Mouse (Mus musculus) small intestine, adult 10 weeks (tissue): Measurements from ENCODE around the gene Dcpp3. TPM values are rescaled to one million over a fixed set of nuclear protein-coding genes. Genes with fewer than 3 reads are reported as not detected.

Source experiments
- polyA plus RNA-seq: library from polyadenylated mRNA; stranded (reverse); fragments of 350-450 nt; fragmentation: Illumina TruSeq; extraction: RNeasy Lipid Tissue Mini Kit (QIAGEN cat#74804); gene quantifications from one replicate; pipeline ENCODE4 v1.2.3, GENCODE M21; 2014; ENCODE audit warnings: low replicate concordance

The Dcpp3 gene
- polyA plus RNA-seq = not detected

DNA sequence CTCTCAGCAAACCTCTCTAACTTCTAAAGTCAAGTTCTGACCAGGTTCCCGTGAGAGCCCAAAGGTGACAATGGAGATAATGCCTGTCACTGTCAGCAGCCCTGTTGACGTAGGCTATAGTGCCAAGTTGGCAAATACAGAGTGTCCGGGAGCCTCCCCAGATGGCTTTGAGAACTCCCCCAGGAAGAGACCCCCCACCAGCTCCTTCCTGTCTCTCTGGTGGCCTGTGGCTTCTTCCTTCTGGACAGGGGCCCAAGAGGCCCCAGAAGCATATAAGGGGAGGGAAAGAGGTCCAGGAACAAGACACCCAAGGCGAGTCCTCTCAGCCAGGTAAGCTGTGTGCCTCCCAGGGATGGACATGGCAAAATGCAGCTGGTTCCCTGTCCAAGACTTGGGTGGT lies at the start of gene Dcpp3:
Gene Dcpp3 (plus strand): TSS at position 301 of the 400 bp plus-strand sequence.

DNA sequence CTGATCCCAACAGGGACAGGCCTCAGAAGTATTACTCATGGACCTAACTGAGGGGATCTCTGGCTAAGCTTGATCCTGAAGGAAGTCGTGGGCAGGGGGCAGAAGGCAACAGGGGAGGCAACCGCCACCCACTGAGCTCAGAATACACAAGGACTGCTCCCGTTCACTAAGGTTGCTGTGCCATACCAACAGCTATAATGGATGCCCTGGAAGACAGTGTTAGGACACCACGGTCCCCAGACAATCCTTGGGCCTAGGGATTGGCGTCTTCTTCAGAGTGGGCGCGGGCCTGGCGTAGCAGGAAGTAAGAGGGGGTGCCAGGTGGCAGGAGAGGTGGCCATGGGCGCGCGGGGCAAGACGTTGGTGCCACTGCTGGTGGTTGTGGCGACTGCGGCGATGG lies 49.5 kb upstream of the Dcpp3 start, which contains the start of gene Prss21:
Gene Prss21 (plus strand): TSS at position 301 of the 400 bp plus-strand sequence.

DNA sequence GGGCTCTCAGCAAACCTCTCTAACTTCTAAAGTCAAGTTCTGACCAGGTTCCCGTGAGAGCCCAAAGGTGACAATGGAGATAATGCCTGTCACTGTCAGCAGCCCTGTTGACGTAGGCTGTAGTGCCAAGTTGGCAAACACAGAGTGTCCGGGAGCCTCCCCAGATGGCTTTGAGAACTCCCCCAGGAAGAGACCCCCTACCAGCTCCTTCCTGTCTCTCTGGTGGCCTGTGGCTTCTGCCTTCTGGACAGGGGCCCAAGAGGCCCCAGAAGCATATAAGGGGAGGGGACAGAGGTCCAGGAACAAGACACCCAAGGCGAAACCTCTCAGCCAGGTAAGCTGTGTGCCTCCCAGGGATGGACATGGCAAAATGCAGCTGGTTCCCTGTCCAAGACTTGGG lies 36.7 kb upstream of the Dcpp3 start, which contains the start of the genes Dcpp1 and Dcpp2:
Gene Dcpp1 (plus strand): TSS at position 301 of the 400 bp plus-strand sequence.
Gene Dcpp2 (plus strand): TSS at position 305 of the 400 bp plus-strand sequence.

DNA sequence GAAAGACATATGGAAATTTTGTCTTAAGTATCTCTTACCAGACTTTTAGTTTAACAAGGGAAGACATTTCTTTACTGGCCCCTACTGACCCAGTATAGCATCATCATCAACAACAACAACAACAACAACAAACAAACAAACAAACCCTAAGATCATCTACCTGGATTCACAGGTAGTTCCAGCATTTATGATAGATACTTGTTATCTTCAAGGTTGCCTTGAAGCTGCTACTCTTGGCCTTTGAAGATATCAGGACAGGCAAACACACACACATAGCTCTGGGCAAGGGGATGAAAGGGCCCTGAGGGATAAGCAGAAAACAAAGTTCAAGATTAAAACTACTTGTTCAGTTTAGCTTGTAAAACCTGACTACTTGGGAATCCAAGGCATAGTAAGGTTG lies 24.1 kb downstream of the Dcpp3 start, which contains the start of gene Sbp:
Gene Sbp (plus strand): TSS at position 301 of the 400 bp plus-strand sequence.

DNA sequence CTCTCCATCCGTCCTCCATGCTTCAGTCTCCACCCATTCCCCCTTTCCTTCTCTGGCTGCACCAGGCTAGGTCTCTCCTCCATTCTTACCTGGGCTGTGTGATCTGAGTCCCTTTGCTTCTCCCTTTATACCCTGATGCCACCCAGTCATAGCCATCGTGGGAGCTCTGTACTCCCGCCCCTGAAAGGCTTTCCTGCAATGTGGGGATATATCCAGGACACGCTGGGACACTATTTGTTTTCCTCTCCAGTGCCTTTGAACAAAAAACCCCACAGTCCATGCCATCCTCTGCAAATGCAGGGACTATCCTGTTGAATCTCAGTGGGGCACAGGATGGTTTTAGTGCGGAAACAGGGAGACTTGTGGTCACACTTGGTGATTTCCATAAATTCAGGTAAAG lies 37.9 kb downstream of the Dcpp3 start, which contains the start of gene Sbpl:
Gene Sbpl (minus strand): TSS at position 101 of the 400 bp plus-strand sequence.

Other genes starting within 250 kb of the Dcpp3 start
- 2.0 TPM for gene Hcfc1r1, start 243.9 kb upstream of the Dcpp3 start, polyA plus RNA-seq
- 3.2 TPM for gene Thoc6, start 243.6 kb upstream of the Dcpp3 start, polyA plus RNA-seq
- gene Tnfrsf12a, start 240.0 kb upstream of the Dcpp3 start, polyA plus RNA-seq = not detected
- gene Cldn6, start 238.2 kb upstream of the Dcpp3 start, polyA plus RNA-seq = not detected
- not detected for gene Cldn9, start 233.4 kb upstream of the Dcpp3 start, polyA plus RNA-seq
- gene 1520401A03Rik, start 194.7 kb upstream of the Dcpp3 start, polyA plus RNA-seq = not detected
- 1.6 TPM for gene Pkmyt1, start 191.1 kb upstream of the Dcpp3 start, polyA plus RNA-seq
- 6.4 TPM for gene Paqr4, start 176.6 kb upstream of the Dcpp3 start, polyA plus RNA-seq
- not detected for gene Kremen2, start 171.6 kb upstream of the Dcpp3 start, polyA plus RNA-seq
- gene Flywch1, start 145.9 kb upstream of the Dcpp3 start, polyA plus RNA-seq = 0.78 TPM
- gene Flywch2, start 131.4 kb upstream of the Dcpp3 start, polyA plus RNA-seq = not detected
- 109 TPM for gene Srrm2, start 126.9 kb upstream of the Dcpp3 start, polyA plus RNA-seq
- gene Elob, start 88.3 kb upstream of the Dcpp3 start, polyA plus RNA-seq = 18.9 TPM
- gene Prss33, start 81.4 kb upstream of the Dcpp3 start, polyA plus RNA-seq = not detected
- 6.8 TPM for gene Prss32, start 73.6 kb upstream of the Dcpp3 start, polyA plus RNA-seq
- 1.1 TPM for gene Prss41, start 73.3 kb upstream of the Dcpp3 start, polyA plus RNA-seq
- not detected for gene Prss21, start 49.4 kb upstream of the Dcpp3 start, polyA plus RNA-seq
- not detected for gene Dcpp1, start 36.6 kb upstream of the Dcpp3 start, polyA plus RNA-seq
- not detected for gene Dcpp2, start 36.6 kb upstream of the Dcpp3 start, polyA plus RNA-seq
- gene Sbp, start 24.2 kb downstream of the Dcpp3 start, polyA plus RNA-seq = not detected
- gene Sbpl, start 37.8 kb downstream of the Dcpp3 start, polyA plus RNA-seq = not detected
- gene Prss30, start 63.1 kb downstream of the Dcpp3 start, polyA plus RNA-seq = 4.3 TPM
- not detected for gene Prss22, start 80.6 kb downstream of the Dcpp3 start, polyA plus RNA-seq
- gene Prss27, start 120.7 kb downstream of the Dcpp3 start, polyA plus RNA-seq = not detected
- 107 TPM for gene Kctd5, start 156.0 kb downstream of the Dcpp3 start, polyA plus RNA-seq
- 35.3 TPM for gene Pdpk1, start 233.5 kb downstream of the Dcpp3 start, polyA plus RNA-seq
- 0.74 TPM for gene Amdhd2, start 246.3 kb downstream of the Dcpp3 start, polyA plus RNA-seq